Mouse (Mus musculus): ENCODE measurements around the gene Olfr1463. TPM values are rescaled to one million over a fixed set of nuclear protein-coding genes. Genes with fewer than 3 reads are reported as not detected.

Gene Olfr1463
- total RNA-seq (2021): not detected in 2 replicates
- long read RNA-seq, experiment 1: 0 reads
- long read RNA-seq, experiment 2: 0 reads

DNA sequence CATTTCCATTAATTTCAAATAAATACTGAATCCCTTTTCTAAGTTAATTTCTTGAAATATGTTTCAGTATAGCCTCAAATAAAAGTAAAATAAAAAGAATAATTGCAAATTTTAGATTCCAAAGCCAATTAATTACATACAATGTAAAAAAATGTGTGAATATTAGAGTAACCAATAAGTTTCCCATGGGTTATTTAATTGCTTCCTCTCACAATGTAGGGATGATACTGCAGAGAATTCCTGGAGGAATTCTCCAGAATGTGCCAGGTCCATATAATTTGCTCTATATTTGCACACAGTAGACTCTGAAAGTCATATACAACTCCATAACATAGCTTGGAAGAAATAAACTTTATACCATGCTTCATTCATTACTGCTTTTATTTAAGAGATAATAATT, at the start of gene Olfr1463:
TSS of gene Olfr1463 (plus strand) at position 301 of the 400 bp plus-strand sequence.
- DNase-seq: no peak

GRCm38 (mm10) chr19:13185434-13185833, 45.7 kb upstream of the Olfr1463 start, which contains the start of gene Olfr1462:
Olfr1462 (plus strand) TSS chr19:13185734.
- no peak for DNase-seq

DNA sequence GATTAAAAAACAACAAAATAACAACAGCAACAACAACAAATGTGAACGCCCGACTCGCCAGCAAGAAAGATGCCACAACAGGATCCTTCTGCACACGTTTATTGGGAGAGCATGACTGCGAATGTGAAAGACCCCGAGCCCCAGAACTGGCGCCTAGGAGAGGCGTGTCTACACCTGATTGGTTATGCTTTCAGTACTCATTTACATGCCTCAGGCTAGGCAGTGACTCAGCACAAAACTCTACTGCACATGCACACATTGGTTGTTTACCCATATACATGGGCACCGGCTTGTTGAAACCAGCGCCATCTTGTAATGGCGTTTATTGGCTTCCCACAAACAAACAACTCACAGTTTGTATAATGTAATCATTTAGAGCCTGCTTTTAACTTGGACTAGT, 9.5 kb upstream of the Olfr1463 start:
- DNase-seq: no peak

Other genes with a start within 250 kb of the Olfr1463 start
- gene Olfr1451, start 236.3 kb upstream of the Olfr1463 start, total RNA-seq (2021): not detected in 2 replicates
- gene Olfr1453, start 203.0 kb upstream of the Olfr1463 start, total RNA-seq (2021): not detected in 2 replicates
- not detected in 2 replicates for gene Olfr1454, start 170.7 kb upstream of the Olfr1463 start, total RNA-seq (2021)
- not detected in 2 replicates for gene Olfr1457, start 133.4 kb upstream of the Olfr1463 start, total RNA-seq (2021)
- not detected in 2 replicates for gene Olfr1458, start 124.6 kb upstream of the Olfr1463 start, total RNA-seq (2021)
- gene Olfr1459, start 81.8 kb upstream of the Olfr1463 start, total RNA-seq (2021): 0.04 and 0.07 TPM in 2 replicates
- gene Olfr1461, start 68.3 kb upstream of the Olfr1463 start, total RNA-seq (2021): not detected in 2 replicates
- gene Olfr1462, start 45.6 kb upstream of the Olfr1463 start, total RNA-seq (2021): not detected in 2 replicates
- gene Olfr1465, start 84.2 kb downstream of the Olfr1463 start, total RNA-seq (2021): not detected in 2 replicates
- not detected in 2 replicates for gene Olfr1466, start 107.5 kb downstream of the Olfr1463 start, total RNA-seq (2021)
- gene Olfr1467, start 130.9 kb downstream of the Olfr1463 start, total RNA-seq (2021): not detected in 2 replicates
- gene Olfr1469, start 176.5 kb downstream of the Olfr1463 start, total RNA-seq (2021): not detected in 2 replicates
- not detected in 2 replicates for gene Olfr1471, start 212.1 kb downstream of the Olfr1463 start, total RNA-seq (2021)
- not detected in 2 replicates for gene Olfr1472, start 224.8 kb downstream of the Olfr1463 start, total RNA-seq (2021)
- gene Olfr1474, start 238.2 kb downstream of the Olfr1463 start, total RNA-seq (2021): not detected in 2 replicates
- gene Olfr1475, start 248.9 kb downstream of the Olfr1463 start, total RNA-seq (2021): not detected in 2 replicates